Mouse (Mus musculus) right cerebral cortex, postnatal 4 days (tissue): Measurements from ENCODE around the gene Gm6034.
"Not testable (repeated sequence)": the region's sequence is repeated elsewhere in the genome, so short reads cannot be mapped to it uniquely, and the experiment has no call there.

Experiments used
- DNase-seq: peaks from one replicate; pipeline ENCODE4 v3.0.0-alpha.2; 2022

The Gm6034 gene

GRCm38 (mm10) chr17:36042610-36043169 is at the start of gene Gm6034, which contains the start of gene H2-T22:
Gene Gm6034, plus strand, starts transcription at chr17:36042961.
Gene H2-T22, minus strand, starts transcription at chr17:36042747.
- not testable (repeated sequence) for DNase-seq

- DNase-seq: peak; percentile 78
Measured at GRCm38 (mm10) chr17:35993675-35994074, 49.1 kb upstream of the Gm6034 start.

GRCm38 (mm10) chr17:35994175-35994878 is 48.4 kb upstream of the Gm6034 start:
- DNase-seq: peak; percentile 71

GRCm38 (mm10) chr17:35994879-35995240 is 47.9 kb upstream of the Gm6034 start:
- DNase-seq: no peak

- peak; percentile 94 for DNase-seq
Measured at GRCm38 (mm10) chr17:35996949-35997348, 45.8 kb upstream of the Gm6034 start.

GRCm38 (mm10) chr17:35997713-35998510 is 44.8 kb upstream of the Gm6034 start:
- DNase-seq: no peak

GRCm38 (mm10) chr17:35998545-35999305 is 44.0 kb upstream of the Gm6034 start:
- no peak for DNase-seq

GRCm38 (mm10) chr17:35999356-35999755 is 43.4 kb upstream of the Gm6034 start:
- no peak for DNase-seq

- DNase-seq: no peak
Measured at GRCm38 (mm10) chr17:36000349-36000748, 42.4 kb upstream of the Gm6034 start.

GRCm38 (mm10) chr17:36001121-36001897 is 41.5 kb upstream of the Gm6034 start:
- DNase-seq: no peak

- no peak for DNase-seq
Measured at GRCm38 (mm10) chr17:36001966-36002365, 40.8 kb upstream of the Gm6034 start.

- no peak for DNase-seq
Measured at GRCm38 (mm10) chr17:36003331-36003730, 39.4 kb upstream of the Gm6034 start.

GRCm38 (mm10) chr17:36004409-36004808 is 38.4 kb upstream of the Gm6034 start:
- not testable (repeated sequence) for DNase-seq

GRCm38 (mm10) chr17:36014977-36015376 is 27.8 kb upstream of the Gm6034 start:
- DNase-seq: no peak

- no peak for DNase-seq
Measured at GRCm38 (mm10) chr17:36017046-36017445, 25.7 kb upstream of the Gm6034 start.

GRCm38 (mm10) chr17:36018979-36019378 is 23.8 kb upstream of the Gm6034 start:
- no peak for DNase-seq

GRCm38 (mm10) chr17:36019519-36019918 is 23.2 kb upstream of the Gm6034 start:
- DNase-seq: no peak

- DNase-seq: no peak
Measured at GRCm38 (mm10) chr17:36020191-36021073, 22.3 kb upstream of the Gm6034 start, which contains the start of gene H2-T24. Gene H2-T24, minus strand, starts transcription at chr17:36020560.

GRCm38 (mm10) chr17:36021309-36021708 is 21.5 kb upstream of the Gm6034 start:
- no peak for DNase-seq

GRCm38 (mm10) chr17:36022098-36022497 is 20.7 kb upstream of the Gm6034 start:
- no peak for DNase-seq

GRCm38 (mm10) chr17:36022922-36023321 is 19.8 kb upstream of the Gm6034 start:
- no peak for DNase-seq
